Mouse (Mus musculus) layer of hippocampus, adult 2 months (tissue): ENCODE measurements at regions not wholly inside any gene's neighbourhood (a gene's known extent, or its start where the extent isn't known, plus 50 kb on each side); places are given as distances from the start of the nearest gene placed in this dataset.

Experiments
- DNase-seq, 2 experiments: peaks; one replicate each; pipeline ENCODE4 v3.0.0; 2022; ENCODE audit warnings: low spot score in 2 of 2
- H3K27ac ChIP-seq: fragments of 200-600 bp; 2 replicates; pipeline ENCODE4 v1.8.1; 2022
- H3K4me3 ChIP-seq: fragments of 200-600 bp; 2 replicates; pipeline ENCODE4 v1.8.1; 2022; ENCODE audit warnings: mild to moderate bottlenecking
- CTCF ChIP-seq: fragments of 200-600 bp; conservative IDR thresholded peaks from 2 replicates; pipeline ENCODE4 v1.8.1; 2022; ENCODE audit warnings: antibody characterized with exemption, mild to moderate bottlenecking, moderate library complexity

- TF ChIP-seq CTCF = no peak
- no peak for DNase-seq
Observed at GRCm38 (mm10) chr2:17290709-17291108, 440.6 kb downstream of the Nebl start.

GRCm38 (mm10) chr2:17287598-17287997 lies 443.7 kb downstream of the Nebl start:
- DNase-seq = no peak
- Histone ChIP-seq H3K27ac (no peak overlapping the region), H3K4me3 (no peak overlapping the region)
- no peak for TF ChIP-seq CTCF

More at GRCm38 (mm10) chr2:17290709-17291108, 440.6 kb downstream of the Nebl start:
- Histone ChIP-seq H3K27ac (no peak overlapping the region), H3K4me3 (no peak overlapping the region)

DNA sequence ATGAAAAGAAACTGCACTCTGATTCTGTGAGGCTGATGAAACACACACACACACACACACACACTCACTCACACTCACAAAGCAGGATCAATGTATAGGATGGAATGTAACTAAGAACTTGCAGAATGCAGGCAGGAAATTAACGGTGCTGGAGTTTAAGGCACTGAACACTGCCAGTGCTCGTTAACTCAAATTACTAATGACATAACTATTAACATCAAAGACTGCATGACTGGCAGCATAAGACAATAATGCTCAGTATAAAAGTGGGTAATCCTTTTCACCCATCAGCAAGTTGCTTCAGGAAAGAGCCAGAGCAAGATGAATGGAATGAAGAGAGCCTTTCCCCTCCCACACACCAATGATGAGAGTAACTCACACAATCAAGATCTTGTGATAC lies 481.3 kb downstream of the Nebl start:
- H3K4me3 ChIP-seq = no peak overlapping the region
- H3K27ac ChIP-seq = no peak overlapping the region
- no peak for DNase-seq
- TF ChIP-seq CTCF = no peak

GRCm38 (mm10) chr2:17245821-17246220 lies 485.4 kb downstream of the Nebl start:
- Histone ChIP-seq H3K27ac (no peak overlapping the region), H3K4me3 (no peak overlapping the region)
- no peak for DNase-seq
- TF ChIP-seq CTCF = no peak

- no peak for TF ChIP-seq CTCF
- Histone ChIP-seq H3K27ac (no peak overlapping the region), H3K4me3 (no peak overlapping the region)
- no peak for DNase-seq
Observed at GRCm38 (mm10) chr2:17215607-17216006, 515.7 kb downstream of the Nebl start.

DNA sequence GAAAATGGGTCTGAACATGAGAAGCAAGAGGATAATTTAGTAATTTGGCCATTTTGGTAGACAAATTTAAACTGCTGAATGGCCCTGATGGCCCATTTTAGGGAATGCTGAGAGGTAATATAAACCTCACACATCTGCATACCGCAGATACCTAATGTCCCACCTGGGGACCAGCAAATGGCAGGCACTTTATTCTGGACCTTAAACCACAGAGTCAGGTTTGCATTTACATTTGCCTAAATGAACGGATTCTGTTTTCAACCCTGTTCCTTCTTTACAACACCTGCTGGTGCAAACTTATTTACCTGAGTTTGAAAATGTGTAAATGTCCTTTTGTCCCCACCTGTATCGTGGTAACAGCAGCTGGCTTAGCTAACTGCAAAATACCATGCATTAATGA lies 516.4 kb downstream of the Nebl start:
- no peak overlapping the region for H3K27ac ChIP-seq
- H3K4me3 ChIP-seq = no peak overlapping the region
- TF ChIP-seq CTCF = no peak
- DNase-seq = no peak

DNA sequence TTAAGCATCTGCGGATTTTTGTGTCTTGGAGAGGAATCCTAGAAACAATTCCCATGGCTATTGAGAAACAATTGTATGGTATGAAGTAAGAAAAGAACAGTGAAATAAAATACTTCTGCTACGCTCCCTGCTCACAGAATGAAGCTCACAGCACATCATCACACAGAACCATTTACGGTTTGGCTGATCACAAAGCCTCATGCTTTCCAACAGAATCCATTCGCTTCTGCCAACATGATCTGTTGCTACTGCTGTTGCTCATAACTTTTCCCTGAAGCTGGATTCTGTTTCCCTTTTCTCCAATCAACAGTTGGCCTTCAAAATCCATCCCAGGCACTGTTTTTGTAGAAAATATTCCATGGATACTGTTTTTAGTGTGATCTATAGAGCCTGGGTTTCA lies 518.7 kb downstream of the Nebl start:
- Histone ChIP-seq H3K4me3 (no peak overlapping the region), H3K27ac (no peak overlapping the region)
- no peak for DNase-seq
- no peak for TF ChIP-seq CTCF

DNA sequence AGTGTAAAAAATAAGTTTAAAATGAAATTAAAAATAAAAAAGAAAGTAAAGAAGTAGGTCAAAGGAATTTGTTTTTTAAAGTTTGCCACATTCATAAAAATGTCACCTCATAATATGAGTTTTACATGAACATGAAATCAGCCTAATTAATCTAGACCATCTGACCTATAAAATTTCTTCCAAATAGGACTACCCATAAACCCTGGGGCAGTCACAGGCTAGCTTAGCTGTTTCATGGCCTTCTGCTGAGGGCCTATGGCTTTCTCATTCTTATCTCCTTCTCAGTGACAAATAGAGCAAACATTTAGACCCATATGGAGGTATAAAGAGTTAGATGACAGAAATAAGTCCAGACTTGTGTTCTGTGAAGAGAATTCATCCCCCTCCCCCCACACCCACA lies 520.2 kb downstream of the Nebl start:
- DNase-seq = no peak
- Histone ChIP-seq H3K4me3 (no peak overlapping the region), H3K27ac (no peak overlapping the region)
- TF ChIP-seq CTCF = no peak

- DNase-seq = no peak
- Histone ChIP-seq H3K4me3 (no peak overlapping the region), H3K27ac (no peak overlapping the region)
- TF ChIP-seq CTCF = no peak
Observed at GRCm38 (mm10) chr2:17193611-17194010, 537.7 kb downstream of the Nebl start.

DNA sequence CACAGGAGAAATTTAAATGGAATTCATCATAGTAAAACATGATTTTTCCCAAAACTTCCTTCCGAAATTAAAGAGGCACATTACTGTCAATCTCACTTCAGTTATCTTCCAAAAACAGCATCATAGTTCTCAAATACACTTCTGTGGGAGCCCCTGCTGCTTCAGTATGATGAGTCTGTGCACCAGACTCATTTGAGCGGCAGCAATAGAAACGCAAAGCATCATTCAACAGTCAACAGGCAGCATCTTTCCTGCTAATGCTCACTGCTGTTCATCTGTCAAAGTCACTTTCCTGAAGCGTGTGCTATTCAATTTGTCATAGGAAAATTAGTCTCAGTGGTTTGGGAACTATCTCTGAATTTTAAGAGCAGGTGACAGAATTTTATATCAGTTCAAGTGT lies 542.1 kb downstream of the Nebl start:
- Histone ChIP-seq H3K27ac (no peak overlapping the region), H3K4me3 (no peak overlapping the region)
- no peak for DNase-seq
- no peak for TF ChIP-seq CTCF

DNA sequence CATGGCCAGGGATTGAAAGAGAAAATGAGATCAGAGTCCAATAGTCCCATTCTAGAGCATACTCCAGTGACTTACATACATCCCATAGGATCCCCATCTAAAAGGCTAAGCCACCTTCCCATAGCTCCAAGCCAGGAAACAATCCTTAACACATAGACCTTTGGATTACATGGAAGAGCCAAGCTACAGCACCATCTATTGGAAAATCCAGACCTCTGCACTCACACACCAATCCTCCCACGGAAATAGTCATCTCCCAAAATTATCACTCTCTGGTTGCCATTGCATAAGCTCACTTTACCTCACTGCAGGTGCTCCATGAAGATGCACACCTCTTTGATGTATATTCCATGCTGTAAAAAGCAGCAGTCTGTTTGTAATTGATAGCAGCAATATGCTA lies 543.4 kb downstream of the Nebl start:
- no peak for DNase-seq
- H3K27ac ChIP-seq = no peak overlapping the region
- H3K4me3 ChIP-seq = no peak overlapping the region
- TF ChIP-seq CTCF = peak; percentile 72

- no peak for TF ChIP-seq CTCF
- H3K4me3 ChIP-seq = peak overlapping the region; percentile 9; the same call in 1 of the 2 replicates
- 0 out of 2 replicates have a peak overlapping the region, but pooled peaks have one; percentile 28 for H3K27ac ChIP-seq
- no peak for DNase-seq
Observed at GRCm38 (mm10) chr2:17183696-17184095, 547.6 kb downstream of the Nebl start.

DNA sequence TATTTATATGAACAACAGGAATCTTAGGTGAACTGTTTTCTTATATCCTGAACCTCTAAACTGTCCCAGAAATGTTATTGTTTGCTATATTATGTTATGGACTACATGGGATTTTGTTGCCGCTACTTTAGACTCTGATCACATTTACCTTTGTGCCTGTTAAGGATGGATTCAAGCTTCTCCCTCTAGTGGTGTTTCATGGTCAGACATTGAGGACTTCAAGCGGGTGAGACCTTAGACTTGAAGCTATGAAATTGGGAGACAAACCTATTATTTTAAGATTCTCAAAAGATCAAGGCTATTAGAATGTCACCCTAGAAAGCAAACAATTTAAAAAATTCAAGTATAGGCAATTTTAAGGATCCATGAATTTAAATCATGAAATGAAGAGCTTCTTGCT lies 549.7 kb downstream of the Nebl start:
- TF ChIP-seq CTCF = peak; percentile 63
- DNase-seq = no peak
- no peak overlapping the region for H3K4me3 ChIP-seq
- no peak overlapping the region for H3K27ac ChIP-seq

DNA sequence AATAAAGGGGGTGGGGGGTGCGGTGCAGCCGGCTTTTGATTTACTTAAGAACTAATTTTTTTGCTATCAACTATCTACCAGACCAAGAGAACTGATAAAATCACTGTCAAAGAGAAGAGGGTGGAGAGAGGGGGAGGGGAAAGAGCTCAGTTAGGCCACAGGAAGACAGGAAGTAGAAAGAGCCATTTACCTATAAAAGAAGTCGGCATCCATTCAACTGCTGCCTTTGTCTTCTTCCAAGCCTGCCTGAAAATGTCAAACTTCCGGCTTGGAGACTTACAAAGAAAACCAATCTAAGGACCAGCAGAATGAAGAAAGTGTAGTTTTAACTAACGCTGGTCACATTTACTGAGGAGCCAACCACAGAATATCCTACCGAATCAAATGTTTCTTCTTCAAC lies 562.4 kb downstream of the Nebl start:
- Histone ChIP-seq H3K27ac (no peak overlapping the region), H3K4me3 (no peak overlapping the region)
- no peak for TF ChIP-seq CTCF
- no peak for DNase-seq

DNA sequence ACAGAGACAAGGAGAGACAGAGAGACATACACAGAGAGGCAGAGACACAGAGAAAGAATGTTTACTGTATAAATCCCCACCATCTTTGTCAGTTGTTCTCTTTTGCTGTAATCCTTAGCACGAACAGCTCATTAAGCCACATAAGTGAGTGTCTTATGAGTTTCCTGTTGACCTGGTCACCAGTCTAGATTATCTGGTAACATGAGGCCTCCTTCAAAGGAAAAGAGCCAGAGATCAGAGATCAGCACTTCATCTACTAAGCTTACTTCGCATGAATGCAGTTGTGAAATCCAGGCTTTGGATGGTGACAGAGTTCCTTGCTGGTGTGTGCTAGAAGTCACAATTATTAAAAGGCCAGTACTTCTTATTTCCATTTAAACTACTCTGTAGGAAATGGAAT lies 566.2 kb downstream of the Nebl start:
- TF ChIP-seq CTCF = no peak
- H3K4me3 ChIP-seq = no peak overlapping the region
- no peak for DNase-seq
- no peak overlapping the region for H3K27ac ChIP-seq
